Mouse (Mus musculus) bone marrow, adult 2 months (tissue): ENCODE data around the gene Tmc6.

Experiments used
- CTCF ChIP-seq: fragments of 200-500 bp; IDR thresholded peaks from 2 replicates; pipeline ENCODE4 v1.5.1; 2011; ENCODE audit warnings: low read length, control low read depth; ENCODE audit not compliant: control insufficient read depth, insufficient read depth
- POLR2A ChIP-seq: fragments of 200-500 bp; IDR thresholded peaks from 2 replicates; pipeline ENCODE4 v1.6.1; 2011; ENCODE audit warnings: low read depth, mild to moderate bottlenecking, control low read depth, low read length, borderline replicate concordance; ENCODE audit not compliant: control insufficient read depth

DNA sequence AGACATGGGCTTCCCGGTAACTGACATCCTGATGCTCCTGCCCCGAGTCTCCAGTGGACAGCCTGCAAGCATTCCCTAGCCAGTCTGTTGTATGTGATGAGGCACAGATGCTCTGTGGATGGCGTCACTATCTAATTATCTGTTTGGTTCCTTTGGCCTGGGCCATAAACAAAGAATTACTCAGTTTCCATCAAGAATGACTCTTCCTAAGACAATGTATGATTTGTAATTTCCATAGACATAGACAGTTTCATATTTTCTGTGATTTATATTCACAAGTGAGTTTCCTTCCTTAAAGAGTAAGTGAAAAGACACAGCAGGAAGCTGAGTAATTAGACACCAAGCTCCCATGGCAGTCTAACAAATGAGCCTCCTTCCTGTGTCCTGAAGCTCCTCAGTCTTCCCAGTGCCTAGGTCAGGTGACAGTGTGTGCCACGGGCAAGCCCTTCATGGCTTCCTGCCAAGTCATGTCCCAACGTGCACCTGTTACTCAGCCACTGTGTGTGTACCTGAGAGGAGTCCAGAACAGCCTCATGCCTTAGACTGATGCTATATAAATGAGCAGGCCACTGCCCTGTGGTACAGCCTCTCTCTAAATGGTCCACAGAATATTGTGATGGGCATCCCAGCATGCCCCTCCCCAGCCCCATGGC lies 45.8 kb downstream of the Tmc6 start:
- TF ChIP-seq CTCF, result no peak
- TF ChIP-seq POLR2A, result no peak
